Mouse (Mus musculus): ENCODE results near the gene Pla2g4c. TPM values are rescaled to one million over a fixed set of nuclear protein-coding genes. Genes with fewer than 3 reads are reported as not detected.

Pla2g4c gene
- total RNA-seq, 1 experiment from 2014 or later: 0.12 TPM

- DNase-seq: no peak
Measured at GRCm38 (mm10) chr7:13380588-13380987, 56.1 kb downstream of the Pla2g4c start.

DNA sequence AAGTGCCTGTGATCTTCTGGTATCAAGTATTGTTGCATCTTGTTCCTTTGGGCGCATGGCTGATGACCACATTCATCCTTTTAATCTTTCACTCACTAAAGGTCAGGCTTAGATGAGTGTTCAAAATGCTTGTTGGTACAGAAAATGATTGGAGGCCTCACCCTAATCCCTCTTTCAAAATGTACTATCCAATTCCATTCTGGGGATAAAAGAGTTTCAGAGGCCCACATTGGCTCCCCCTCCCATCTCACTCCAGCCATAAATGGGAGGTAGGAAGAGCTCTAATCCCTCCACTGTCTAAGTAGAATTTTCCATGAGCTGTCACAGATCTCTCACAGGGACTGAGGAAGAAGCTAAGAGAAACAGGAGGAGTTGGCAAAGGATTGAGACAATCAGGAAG, 73.4 kb downstream of the Pla2g4c start, which contains the start of gene Cabp5:
Gene Cabp5 (plus strand): TSS at position 301 of the 400 bp plus-strand sequence.
- DNase-seq: no peak

Other genes with a start within 250 kb of the Pla2g4c start
- not detected in 2 replicates for gene Vmn1r85, start 229.5 kb upstream of the Pla2g4c start, total RNA-seq (2021)
- not detected in 2 replicates for gene Vmn1r86, start 204.7 kb upstream of the Pla2g4c start, total RNA-seq (2021)
- gene Vmn1r87, start 184.5 kb upstream of the Pla2g4c start, total RNA-seq (2021): not detected in 2 replicates
- 0.12 TPM in 1 of 2 replicates, not detected in the other for gene Vmn1r88, start 165.1 kb upstream of the Pla2g4c start, total RNA-seq (2021)
- gene Vmn1r89, start 111.6 kb upstream of the Pla2g4c start, total RNA-seq (2021): not detected in 2 replicates
- 17.7 and 20.2 TPM in 2 replicates for gene Lig1, start 47.4 kb upstream of the Pla2g4c start, total RNA-seq (2021)
- 13.2 and 14.5 TPM in 2 replicates for gene Zswim9, start 45.9 kb upstream of the Pla2g4c start, total RNA-seq (2021)
- gene Cabp5, start 73.5 kb downstream of the Pla2g4c start, total RNA-seq (2021): 0.18 TPM in 1 of 2 replicates, not detected in the other
- gene Bsph1, start 126.2 kb downstream of the Pla2g4c start, total RNA-seq (2021): not detected in 2 replicates
- gene Bsph2, start 246.4 kb downstream of the Pla2g4c start, total RNA-seq (2021): not detected in 2 replicates

Measured in adrenal gland, postnatal 25 days (tissue).